Mouse (Mus musculus) lung, postnatal 10 days (tissue): ENCODE data around the gene Spata32.

Experiments
- DNase-seq: peaks from one replicate; pipeline ENCODE4 v3.0.0; 2021

Gene Spata32

GRCm38 (mm10) chr11:103173041-103173770 lies 45.0 kb downstream of the Spata32 start:
- no peak for DNase-seq

GRCm38 (mm10) chr11:103172392-103173040 lies 45.7 kb downstream of the Spata32 start:
- no peak for DNase-seq

DNA sequence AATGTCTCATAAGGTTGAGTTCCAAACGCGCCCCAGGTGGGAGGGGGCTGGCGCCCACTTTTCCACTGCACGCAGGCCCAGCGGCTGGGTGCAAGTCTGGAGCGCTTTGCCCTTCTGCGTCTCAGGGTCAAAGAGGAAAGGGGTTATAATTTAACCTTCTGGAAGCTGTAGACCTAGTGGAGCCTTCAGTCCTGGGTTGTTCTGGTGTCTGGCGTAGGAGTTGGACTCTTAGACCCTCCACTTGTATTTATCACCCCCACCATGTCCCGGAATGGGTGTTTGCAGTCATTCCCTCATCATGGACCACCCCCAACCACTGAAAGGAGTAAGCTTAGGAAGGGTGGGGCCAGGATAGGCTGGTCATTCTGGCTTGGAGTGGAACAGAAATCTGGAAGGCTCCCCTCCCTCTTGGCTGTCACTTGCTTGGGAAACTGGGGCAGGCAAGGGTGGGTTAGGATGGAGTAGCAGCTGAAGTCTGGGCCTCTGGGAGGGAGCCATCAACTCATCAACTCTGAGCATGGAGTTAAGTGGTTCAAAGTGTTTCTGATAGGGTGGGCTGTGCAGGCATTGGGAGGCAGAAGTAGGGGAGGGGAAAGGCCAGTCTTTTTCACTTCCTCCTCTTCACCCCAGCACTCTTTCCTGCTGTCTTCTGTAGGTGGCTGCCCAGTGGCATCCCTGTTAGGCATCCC lies 46.4 kb downstream of the Spata32 start:
- DNase-seq, result no peak

GRCm38 (mm10) chr11:103171286-103171620 lies 47.0 kb downstream of the Spata32 start:
- no peak for DNase-seq

GRCm38 (mm10) chr11:103170494-103171285 lies 47.5 kb downstream of the Spata32 start, which contains the start of gene Fmnl1:
Gene Fmnl1 (plus strand): TSS chr11:103171107.
- DNase-seq, result peak; percentile 54

DNA sequence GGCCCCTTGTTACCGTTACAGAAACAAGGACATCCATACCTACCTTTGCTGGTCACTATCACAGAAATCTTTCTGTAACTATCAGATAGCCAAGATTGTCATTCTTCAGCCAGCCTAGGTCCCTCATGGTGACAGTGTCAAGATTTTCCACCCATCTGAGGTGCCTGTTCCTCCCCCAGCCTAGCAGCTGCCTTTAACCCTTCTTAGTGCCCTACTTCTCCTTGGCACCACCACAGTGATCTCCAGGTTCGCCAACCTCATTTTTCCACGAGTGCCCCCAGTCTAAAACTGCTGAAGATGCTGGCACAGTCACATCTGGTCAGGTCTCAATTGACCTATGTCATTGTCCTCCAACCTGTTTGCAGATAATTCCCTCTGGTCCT lies 48.1 kb downstream of the Spata32 start:
- DNase-seq, result no peak

DNA sequence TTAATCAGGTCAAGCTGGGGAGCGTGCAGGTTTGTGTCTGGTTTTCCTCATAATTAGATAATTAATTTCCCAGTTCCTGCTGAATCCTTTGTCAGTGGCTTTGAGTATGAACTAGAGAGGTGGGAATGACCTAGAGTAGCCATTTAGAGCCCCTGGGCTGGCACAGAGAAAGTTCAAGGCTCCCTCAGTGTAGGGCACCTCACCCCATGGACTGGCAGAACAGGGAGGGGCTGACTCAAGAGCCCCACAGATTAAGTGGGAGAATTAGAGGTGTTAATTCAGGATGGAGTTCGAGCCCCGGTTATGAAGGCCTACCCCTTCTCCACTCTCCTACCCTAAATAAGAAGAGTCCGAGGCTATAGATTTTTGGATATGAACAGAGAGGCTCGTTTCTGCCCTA lies 48.6 kb downstream of the Spata32 start:
- DNase-seq, result no peak

GRCm38 (mm10) chr11:103168690-103169390 lies 49.4 kb downstream of the Spata32 start:
- peak; percentile 82 for DNase-seq

GRCm38 (mm10) chr11:103164391-103164790 lies 53.8 kb downstream of the Spata32 start:
- DNase-seq, result peak; percentile 60

DNA sequence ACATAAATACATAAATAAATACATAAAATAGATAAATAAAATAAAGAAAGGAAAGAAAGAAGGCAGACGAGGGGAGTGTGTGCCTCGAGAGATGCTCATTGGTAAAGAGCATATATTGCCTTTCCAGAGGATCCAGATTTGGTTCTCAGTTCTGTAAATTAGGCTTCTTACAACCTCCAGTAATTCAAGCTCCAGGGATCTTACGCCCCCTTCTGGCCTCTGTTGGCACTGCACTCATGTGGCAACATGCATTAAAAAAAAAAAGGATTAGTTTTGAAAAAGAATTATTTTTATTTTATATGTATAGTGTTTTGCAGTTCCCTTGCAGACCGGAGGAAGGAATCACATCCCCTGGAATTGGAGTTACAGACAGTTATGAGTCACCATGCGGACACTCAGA lies 56.1 kb downstream of the Spata32 start:
- peak; percentile 49 for DNase-seq

DNA sequence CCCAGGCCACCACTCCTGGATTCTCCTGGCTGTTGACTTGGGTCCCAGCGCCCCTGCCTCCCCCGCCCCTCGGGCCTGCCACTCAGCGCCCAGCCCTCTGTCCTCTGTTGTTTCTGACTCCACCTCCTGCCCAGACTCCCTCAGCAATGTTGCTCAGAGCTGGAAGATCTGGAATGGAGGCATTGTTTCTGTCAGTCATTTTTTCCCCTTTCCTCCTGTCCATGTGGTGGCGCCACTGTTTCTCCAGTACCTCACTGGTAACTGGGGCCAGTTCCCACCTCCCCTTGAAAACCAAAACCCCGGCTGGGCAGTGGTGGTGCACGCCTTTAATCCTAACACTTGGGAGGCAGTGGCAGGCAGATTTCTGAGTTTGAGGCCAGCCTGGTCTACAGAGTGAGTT lies 56.8 kb downstream of the Spata32 start:
- DNase-seq, result no peak

- DNase-seq, result no peak
These were observed 57.5 kb downstream of the Spata32 start for GRCm38 (mm10) chr11:103160738-103161137.

- peak; percentile 98 for DNase-seq
These were observed 59.4 kb downstream of the Spata32 start for GRCm38 (mm10) chr11:103158621-103159478.
